Mouse (Mus musculus): ENCODE measurements around the gene Srp54a. TPM values are rescaled to one million over a fixed set of nuclear protein-coding genes. Genes with fewer than 3 reads are reported as not detected.
"Not testable (repeated sequence)": the region's sequence is repeated elsewhere in the genome, so short reads cannot be mapped to it uniquely, and the experiment has no call there.

Gene Srp54a
- polyA plus RNA-seq, 1 experiment from 2014 or later, result 207 TPM

- Histone ChIP-seq H3K9ac (no peak overlapping the region), H3K4me2 (replicated peaks) (no peak overlapping the region), H3K4me1 (no peaks in the 10 kb centered on the region), H3K27ac (no peak overlapping the region), H3K4me3 (no peak overlapping the region), H3K9me3 (no peaks in the 10 kb centered on the region), H3K27me3 (no peaks in the 10 kb centered on the region), H3K36me3 (peaks cover 22% of the 10 kb centered on the region)
- 66% methylated on average over 10 of the region's 10 CpGs for WGBS
- ATAC-seq (ENCODE audit: low FRiP score, low read depth), result no peak
Observed at GRCm38 (mm10) chr12:55061006-55061405, 19.1 kb upstream of the Srp54a start.

DNA sequence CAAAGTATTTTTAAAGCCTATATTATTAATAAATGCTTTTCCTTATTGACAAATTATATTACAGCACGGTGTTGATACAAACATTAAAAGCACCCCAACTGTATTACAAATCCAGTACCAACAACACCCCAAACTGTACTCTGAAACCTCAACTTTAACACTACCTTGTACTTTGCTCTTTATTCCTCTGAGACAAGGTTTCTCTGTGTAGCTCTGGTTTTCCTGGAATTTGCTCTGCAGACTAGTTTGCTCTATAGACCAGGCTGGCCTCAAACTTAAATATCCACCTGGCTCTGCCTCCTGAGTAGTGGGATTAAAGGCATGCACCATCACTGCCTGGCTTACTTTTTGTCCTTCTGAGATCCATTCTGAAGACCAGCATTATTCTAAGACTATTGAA, 17.9 kb upstream of the Srp54a start:
- Histone ChIP-seq H3K9ac (no peak overlapping the region), H3K4me1 (no peaks in the 10 kb centered on the region), H3K4me2 (replicated peaks) (no peak overlapping the region), H3K27ac (no peak overlapping the region), H3K4me3 (no peak overlapping the region), H3K9me3 (no peaks in the 10 kb centered on the region), H3K27me3 (no peaks in the 10 kb centered on the region), H3K36me3 (peaks cover 16% of the 10 kb centered on the region)
- no peak for ATAC-seq (ENCODE audit: low FRiP score, low read depth)
- 84% methylated on average over 1 of the region's 1 CpGs for WGBS

DNA sequence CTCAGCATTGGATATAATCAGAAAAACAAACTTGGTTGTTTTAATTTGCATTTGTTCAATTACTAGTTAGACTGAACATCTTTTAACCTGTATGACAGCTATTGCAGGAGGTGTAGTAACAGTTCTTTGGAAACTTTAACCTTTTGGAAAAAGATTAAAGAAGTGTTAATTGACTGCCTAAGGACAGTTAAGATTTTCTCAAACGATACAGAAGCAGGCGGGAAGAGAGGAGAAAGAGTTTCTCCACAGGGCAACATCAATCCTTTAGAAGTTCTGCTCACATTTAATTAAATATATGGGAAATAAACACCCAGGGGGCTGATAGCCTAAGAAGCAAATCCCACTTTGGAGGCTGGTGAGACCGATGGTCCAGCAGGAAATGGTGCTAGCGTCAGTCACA, 7.6 kb upstream of the Srp54a start:
- Histone ChIP-seq H3K27me3 (no peaks in the 10 kb centered on the region), H3K4me1 (no peaks in the 10 kb centered on the region), H3K36me3 (no peaks in the 10 kb centered on the region), H3K4me3 (no peak overlapping the region), H3K27ac (no peak overlapping the region), H3K4me2 (replicated peaks) (no peak overlapping the region), H3K9ac (no peak overlapping the region), H3K9me3 (no peaks in the 10 kb centered on the region)
- ATAC-seq (ENCODE audit: low FRiP score, low read depth), result no peak
- 38% methylated on average over 4 of the region's 4 CpGs for WGBS

GRCm38 (mm10) chr12:55073686-55074085, 6.4 kb upstream of the Srp54a start:
- no peaks in the 10 kb centered on the region for H3K36me3 ChIP-seq
- ATAC-seq (ENCODE audit: low FRiP score, low read depth), result no peak
- whole genome bisulfite sequencing, result 94% methylated on average over 7 of the region's 7 CpGs

DNA sequence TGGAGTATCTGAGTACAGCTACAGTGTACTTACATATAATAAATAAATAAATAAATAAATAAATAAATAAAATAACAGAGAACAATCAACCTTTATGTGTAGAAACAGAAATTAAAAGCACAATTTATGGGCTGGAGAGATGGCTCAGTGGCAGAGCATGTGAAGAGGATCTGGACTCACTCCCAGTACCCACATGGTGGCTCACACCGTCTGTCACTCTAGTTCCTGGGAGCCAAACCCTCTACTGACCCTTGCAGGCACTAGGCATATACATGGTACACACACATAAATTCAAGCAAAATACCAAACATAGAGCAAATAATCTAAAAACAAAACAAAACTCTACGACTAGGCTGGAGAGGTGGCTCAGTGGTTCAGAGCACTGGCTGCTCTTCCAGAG, 4.8 kb upstream of the Srp54a start:
- H3K4me2 ChIP-seq (replicated peaks), result no peak overlapping the region
- ATAC-seq (ENCODE audit: low FRiP score, low read depth), result no peak

More at GRCm38 (mm10) chr12:55073686-55074085, 6.4 kb upstream of the Srp54a start:
- Histone ChIP-seq H3K27me3 (no peaks in the 10 kb centered on the region), H3K9ac (no peak overlapping the region), H3K4me2 (replicated peaks) (no peak overlapping the region), H3K4me1 (no peaks in the 10 kb centered on the region), H3K27ac (no peak overlapping the region), H3K9me3 (no peaks in the 10 kb centered on the region), H3K4me3 (no peak overlapping the region)

DNA sequence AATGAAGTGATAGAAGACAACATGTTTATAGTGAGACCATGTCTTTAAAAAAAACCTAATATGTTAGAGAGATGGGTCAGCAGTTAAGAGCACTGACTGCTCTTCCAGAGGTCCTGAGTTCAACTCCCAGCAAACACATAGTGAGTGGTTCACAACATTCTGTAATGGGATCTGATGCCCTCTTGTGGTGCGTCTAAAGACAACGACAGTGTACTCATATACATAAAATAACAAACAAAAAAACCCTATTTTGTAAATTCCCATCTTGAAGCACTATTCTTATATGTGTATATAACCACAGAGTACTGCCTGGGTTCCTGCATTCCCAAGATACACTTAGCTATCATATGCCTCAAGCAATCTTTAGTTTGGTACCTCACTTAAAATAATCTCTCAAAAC, 1.4 kb upstream of the Srp54a start:
- H3K27ac ChIP-seq; H3K36me3 ChIP-seq; H3K27me3 ChIP-seq; H3K9me3 ChIP-seq; H3K9ac ChIP-seq; ATAC-seq (ENCODE audit: low FRiP score, low read depth); H3K4me1 ChIP-seq: not testable (repeated sequence)
- WGBS, result 50% methylated on average over 2 of the region's 2 CpGs
- Histone ChIP-seq H3K4me2 (replicated peaks) (peak overlapping the region; percentile 40), H3K4me3 (peak overlapping the region; percentile 8; the same call in 1 of the 2 replicates)

More for the DNA sequence above, 4.8 kb upstream of the Srp54a start:
- Histone ChIP-seq H3K9ac (no peak overlapping the region), H3K4me3 (no peak overlapping the region), H3K9me3 (no peaks in the 10 kb centered on the region), H3K36me3 (no peaks in the 10 kb centered on the region), H3K27me3 (no peaks in the 10 kb centered on the region), H3K27ac (no peak overlapping the region), H3K4me1 (0 out of 2 replicates have a peak, but pooled peaks cover 4% of the 10 kb centered on the region)
- 98% methylated on average over 2 of the region's 2 CpGs for WGBS

DNA sequence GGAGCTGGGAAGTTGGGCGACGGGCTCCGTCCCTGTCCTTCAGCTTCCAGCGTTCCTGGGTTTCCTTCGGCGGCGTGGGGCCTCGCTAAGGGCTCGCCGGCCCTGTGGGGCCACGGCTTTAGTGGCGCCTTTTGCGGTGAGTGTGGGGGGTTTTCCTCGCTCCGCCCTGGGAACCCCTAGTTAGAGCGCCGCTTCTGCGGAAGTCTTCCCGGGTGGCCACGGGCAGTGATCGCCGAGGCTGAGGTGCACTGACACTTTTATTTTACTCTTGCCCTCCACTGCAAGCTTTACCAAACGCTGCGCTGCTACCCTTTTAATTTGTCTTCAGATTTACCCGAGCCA, 510 bp downstream of the Srp54a start:
- WGBS, result under 1% methylated on average over 25 of the region's 25 CpGs
- Histone ChIP-seq H3K4me3 (peak overlapping the region; percentile 69), H3K4me2 (replicated peaks) (peak overlapping the region; percentile 57), H3K9ac (peak overlapping the region; percentile 87), H3K27ac (peak overlapping the region; percentile 85; the same call in 1 of the 2 replicates)
- H3K36me3 ChIP-seq, H3K9me3 ChIP-seq, H3K4me1 ChIP-seq, H3K27me3 ChIP-seq: not testable (repeated sequence)
- peak; percentile 35 for ATAC-seq (ENCODE audit: low FRiP score, low read depth)

DNA sequence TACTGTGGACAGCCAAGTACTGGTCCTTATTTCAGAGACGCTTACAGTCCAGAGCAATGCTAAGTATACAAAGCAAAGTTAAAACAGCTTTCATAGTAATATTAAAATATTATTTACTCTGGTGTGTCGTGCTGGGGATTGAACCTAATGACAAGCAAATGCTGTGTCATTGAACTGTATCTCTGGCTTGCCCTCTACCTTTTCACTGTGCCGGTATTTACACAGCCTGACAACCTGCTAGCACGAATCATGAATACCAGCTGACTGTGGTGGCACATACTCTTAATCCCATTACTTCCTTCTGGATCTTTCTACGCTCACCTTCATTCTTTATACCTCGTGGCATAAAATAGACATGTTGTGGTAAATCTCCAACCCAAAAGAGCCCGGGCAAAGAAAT, 12.1 kb downstream of the Srp54a start:
- not testable (repeated sequence) for ATAC-seq (ENCODE audit: low FRiP score, low read depth); H3K36me3 ChIP-seq; H3K4me3 ChIP-seq; H3K4me1 ChIP-seq; H3K9ac ChIP-seq; H3K27me3 ChIP-seq; H3K4me2 ChIP-seq (replicated peaks); H3K9me3 ChIP-seq; H3K27ac ChIP-seq
- WGBS, result 100% methylated on average over 1 of the region's 7 CpGs

- not testable (repeated sequence) for H3K4me3 ChIP-seq; H3K27me3 ChIP-seq; H3K9me3 ChIP-seq; H3K4me1 ChIP-seq; H3K27ac ChIP-seq; H3K36me3 ChIP-seq; H3K9ac ChIP-seq; ATAC-seq (ENCODE audit: low FRiP score, low read depth); H3K4me2 ChIP-seq (replicated peaks)
- WGBS, result no CpG with 5 or more reads among the region's 7 CpGs
Observed at GRCm38 (mm10) chr12:55112616-55113015, 32.6 kb downstream of the Srp54a start.

DNA sequence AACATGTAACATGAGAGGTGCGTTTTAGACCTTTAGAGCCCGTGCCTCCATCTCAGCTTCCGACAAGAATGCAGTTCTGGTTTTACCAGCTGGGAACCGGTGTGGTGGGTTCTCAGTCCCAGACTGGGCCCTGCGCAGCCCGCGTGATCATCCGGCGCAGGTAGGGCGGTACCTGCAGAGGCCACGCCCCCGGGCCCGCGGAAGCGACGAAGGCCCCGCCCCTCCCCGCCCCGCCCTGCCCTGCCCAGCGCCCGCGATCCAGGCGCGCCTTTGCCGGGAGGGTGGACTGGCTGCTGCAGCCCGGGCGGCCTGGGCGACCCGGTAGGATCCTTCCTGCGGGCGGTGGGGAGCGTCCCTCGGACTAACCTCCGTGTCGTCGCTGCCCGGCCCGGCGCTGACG, 44.2 kb downstream of the Srp54a start, which contains the start of gene Fam177a:
Gene Fam177a (plus strand): TSS at position 228 of the 400 bp plus-strand sequence.
- not testable (repeated sequence) for H3K27me3 ChIP-seq; H3K27ac ChIP-seq; H3K4me1 ChIP-seq; H3K4me3 ChIP-seq; H3K9ac ChIP-seq; H3K4me2 ChIP-seq (replicated peaks); H3K9me3 ChIP-seq; H3K36me3 ChIP-seq
- peak; percentile 97 for ATAC-seq (ENCODE audit: low FRiP score, low read depth)
- no CpG with 5 or more reads among the region's 40 CpGs for WGBS

GRCm38 (mm10) chr12:55124731-55125130, 44.7 kb downstream of the Srp54a start:
- no CpG with 5 or more reads among the region's 18 CpGs for WGBS
- H3K4me2 ChIP-seq (replicated peaks); H3K27ac ChIP-seq; H3K9me3 ChIP-seq; H3K27me3 ChIP-seq; H3K4me1 ChIP-seq; H3K36me3 ChIP-seq; H3K4me3 ChIP-seq; H3K9ac ChIP-seq: not testable (repeated sequence)
- peak; percentile 30 for ATAC-seq (ENCODE audit: low FRiP score, low read depth)

DNA sequence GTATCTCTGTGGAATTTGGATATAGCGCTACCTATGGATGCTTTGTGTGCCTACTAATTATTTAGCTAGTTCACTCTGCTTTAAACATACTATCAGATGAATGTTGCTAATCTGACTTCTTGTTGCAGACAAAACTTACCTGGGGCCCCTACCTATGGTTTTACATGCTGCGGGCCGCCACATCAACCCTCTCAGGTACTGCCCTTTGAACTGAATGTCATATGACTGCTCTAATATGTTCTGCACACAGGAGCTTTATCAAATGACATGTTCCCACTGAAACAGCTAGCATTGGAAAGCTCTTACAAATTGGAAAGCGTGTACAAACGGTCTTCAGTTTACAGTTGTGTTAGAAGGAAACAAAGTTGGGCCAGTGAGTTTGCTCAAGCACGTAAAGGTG, 55.5 kb downstream of the Srp54a start:
- H3K27me3 ChIP-seq; H3K4me3 ChIP-seq; H3K27ac ChIP-seq; H3K9me3 ChIP-seq; ATAC-seq (ENCODE audit: low FRiP score, low read depth); H3K9ac ChIP-seq; H3K4me2 ChIP-seq (replicated peaks); H3K4me1 ChIP-seq; H3K36me3 ChIP-seq: not testable (repeated sequence)
- no CpG with 5 or more reads among the region's 6 CpGs for WGBS

DNA sequence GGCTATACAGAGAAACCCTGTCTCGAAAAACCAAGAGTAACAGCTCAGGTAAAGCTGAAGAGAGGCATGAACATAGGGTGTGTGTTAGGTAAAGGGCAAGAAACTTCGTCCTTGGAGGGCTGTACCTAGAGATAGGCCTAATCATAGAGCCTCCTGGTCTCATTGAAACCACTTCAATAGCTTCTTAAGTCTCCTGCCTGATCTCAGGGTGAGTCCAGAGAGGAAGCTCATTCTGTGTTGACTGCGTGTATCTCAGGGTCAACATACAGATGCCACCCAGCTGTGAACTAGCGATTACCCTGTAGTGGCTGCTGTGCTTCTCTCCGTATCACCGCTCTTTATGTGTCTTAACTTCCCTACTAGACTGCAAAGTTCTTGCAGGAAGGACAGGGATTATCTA, 57.8 kb downstream of the Srp54a start:
- not testable (repeated sequence) for H3K9me3 ChIP-seq; H3K4me2 ChIP-seq (replicated peaks); H3K4me3 ChIP-seq; ATAC-seq (ENCODE audit: low FRiP score, low read depth); H3K4me1 ChIP-seq; H3K36me3 ChIP-seq; H3K9ac ChIP-seq; H3K27me3 ChIP-seq; H3K27ac ChIP-seq
- WGBS, result no CpG with 5 or more reads among the region's 6 CpGs

Measured in limb, embryonic 13.5 days (tissue).